Mouse (Mus musculus): ENCODE measurements around the gene Celf3. TPM values are rescaled to one million over a fixed set of nuclear protein-coding genes. Genes with fewer than 3 reads are reported as not detected.

Gene Celf3
- polyA plus RNA-seq, 1 experiment from 2014 or later, result 0.38 TPM

DNA sequence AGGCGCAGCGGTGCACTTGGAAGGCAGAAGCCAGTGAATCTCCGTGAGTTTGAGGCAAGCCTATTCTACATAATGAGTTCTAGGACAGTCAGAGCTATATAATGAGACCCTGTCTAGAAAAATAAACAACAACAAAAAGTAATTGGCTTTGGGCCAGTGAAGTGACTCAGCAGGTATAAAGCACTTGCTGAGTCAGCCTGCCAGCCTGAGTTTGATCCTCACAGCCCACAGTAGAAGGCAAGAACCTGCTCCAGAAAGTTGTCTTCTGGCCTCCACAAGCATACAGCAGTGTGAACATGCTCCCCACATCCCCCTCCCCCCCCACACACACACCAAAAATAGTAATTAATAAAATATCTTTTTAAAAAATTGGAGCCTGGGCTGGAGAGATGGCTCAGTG, 59.1 kb downstream of the Celf3 start:
- ATAC-seq (ENCODE audit: low read depth), result peak; percentile 74
- peak; percentile 27 for DNase-seq
- 92% methylated on average over 3 of the region's 3 CpGs for WGBS (ENCODE audit: insufficient replicate concordance)

More for the DNA sequence above, 59.1 kb downstream of the Celf3 start:
- no peaks in the 10 kb centered on the region for H3K9me3 ChIP-seq (replicated peaks)
- peak overlapping the region; percentile 67 for H3K27ac ChIP-seq
- peaks cover 10% of the 10 kb centered on the region for H3K4me1 ChIP-seq (replicated peaks)
- no peak overlapping the region for H3K4me3 ChIP-seq (replicated peaks)
- H3K4me2 ChIP-seq, result no peak overlapping the region
- no peaks in the 10 kb centered on the region for H3K27me3 ChIP-seq
- 0 out of 2 replicates have a peak, but pooled peaks cover 3% of the 10 kb centered on the region for H3K36me3 ChIP-seq
- H3K9ac ChIP-seq, result no peak overlapping the region

Other genes starting within 250 kb of the Celf3 start
- gene Gm4778, start 214.3 kb upstream of the Celf3 start, polyA plus RNA-seq (2015; fragmentation: Nextera tagmentation; extraction: Ambion mirVana), result not detected in 2 replicates
- gene Them4, start 168.2 kb upstream of the Celf3 start, polyA plus RNA-seq (2015; fragmentation: Nextera tagmentation; extraction: Ambion mirVana), result 2.6 and 3.6 TPM in 2 replicates
- gene Them5, start 136.2 kb upstream of the Celf3 start, polyA plus RNA-seq (2015; fragmentation: Nextera tagmentation; extraction: Ambion mirVana), result not detected in 2 replicates
- gene C2cd4d, start 115.9 kb upstream of the Celf3 start, polyA plus RNA-seq (2015; fragmentation: Nextera tagmentation; extraction: Ambion mirVana), result 0.22 TPM in 1 of 2 replicates, not detected in the other
- gene Rorc, start 105.5 kb upstream of the Celf3 start, polyA plus RNA-seq (2015; fragmentation: Nextera tagmentation; extraction: Ambion mirVana), result 0.58 and 0.65 TPM in 2 replicates
- gene Lingo4, start 79.8 kb upstream of the Celf3 start, polyA plus RNA-seq (2015; fragmentation: Nextera tagmentation; extraction: Ambion mirVana), result 0.03 and 0.06 TPM in 2 replicates
- 9.5 and 13.9 TPM in 2 replicates for gene Tdrkh, start 65.0 kb upstream of the Celf3 start, polyA plus RNA-seq (2015; fragmentation: Nextera tagmentation; extraction: Ambion mirVana)
- gene Mrpl9, start 35.0 kb upstream of the Celf3 start, polyA plus RNA-seq (2015; fragmentation: Nextera tagmentation; extraction: Ambion mirVana), result 47.5 and 52.5 TPM in 2 replicates
- gene Oaz3, start 34.4 kb upstream of the Celf3 start, polyA plus RNA-seq (2015; fragmentation: Nextera tagmentation; extraction: Ambion mirVana), result 0.19 and 0.45 TPM in 2 replicates
- gene Riiad1, start 2.0 kb downstream of the Celf3 start, polyA plus RNA-seq (2015; fragmentation: Nextera tagmentation; extraction: Ambion mirVana), result not detected in 2 replicates
- 17.1 and 18.7 TPM in 2 replicates for gene Snx27, start 104.4 kb downstream of the Celf3 start, polyA plus RNA-seq (2015; fragmentation: Nextera tagmentation; extraction: Ambion mirVana)
- not detected in 2 replicates for gene Gm10972, start 164.8 kb downstream of the Celf3 start, polyA plus RNA-seq (2015; fragmentation: Nextera tagmentation; extraction: Ambion mirVana)
- gene Tuft1, start 180.6 kb downstream of the Celf3 start, polyA plus RNA-seq (2015; fragmentation: Nextera tagmentation; extraction: Ambion mirVana), result 4.7 and 5.3 TPM in 2 replicates
- 6.7 and 8.5 TPM in 2 replicates for gene Selenbp2, start 215.3 kb downstream of the Celf3 start, polyA plus RNA-seq (2015; fragmentation: Nextera tagmentation; extraction: Ambion mirVana)

Measured in liver, embryonic 13.5 days (tissue).